Mouse (Mus musculus) liver, postnatal 0 days (tissue): Measurements from ENCODE around the gene Tmem234.

ENCODE experiments used
- CTCF ChIP-seq: sonication (generic); IDR thresholded peaks from 2 replicates; pipeline ENCODE4 v1.5.1; 2016; ENCODE audit warnings: antibody characterized with exemption, low read depth
- EP300 ChIP-seq: IDR thresholded peaks from 2 replicates; pipeline ENCODE4 v1.6.1; 2016; ENCODE audit warnings: antibody characterized with exemption, low read depth, mild to moderate bottlenecking

GRCm38 (mm10) chr4:129618031-129618430 is 17.6 kb downstream of the Tmem234 start:
- TF ChIP-seq CTCF (no peak), EP300 (no peak)
